Mouse (Mus musculus): ENCODE data around the gene Rapgefl1. TPM values are rescaled to one million over a fixed set of nuclear protein-coding genes. Genes with fewer than 3 reads are reported as not detected.

Gene Rapgefl1
- polyA plus RNA-seq (2012; ENCODE audit: insufficient read depth, insufficient read length, low replicate concordance, missing spikeins), result 182 TPM in 1 of 2 replicates, not detected in the other

DNA sequence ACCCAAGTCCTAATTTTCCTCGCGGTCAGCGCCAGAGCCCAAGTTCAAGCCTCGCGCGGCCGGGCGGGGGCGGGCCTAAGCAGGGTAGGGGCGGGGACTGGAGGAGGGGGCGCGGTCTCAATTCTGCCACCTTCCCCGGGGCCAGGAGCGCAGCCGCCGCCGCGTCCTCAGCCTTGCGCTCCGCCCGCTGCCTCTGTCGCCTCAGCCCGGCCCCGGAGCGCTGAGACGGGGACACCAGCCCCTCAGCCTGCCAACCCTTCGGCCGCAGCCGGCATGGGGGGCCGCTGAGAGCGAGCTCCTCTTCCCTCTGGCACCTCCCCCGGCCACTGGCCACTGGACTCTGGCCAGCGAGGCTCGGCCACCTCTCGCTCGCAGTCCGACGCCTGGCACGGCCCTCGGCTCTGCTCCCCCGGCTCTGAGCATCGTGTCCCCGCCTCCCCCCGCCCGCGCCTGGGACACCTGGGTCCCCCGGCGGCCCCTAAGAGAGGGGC lies at the start of gene Rapgefl1:
Gene Rapgefl1, plus strand, starts transcription at position 135 of the 491 bp plus-strand sequence.
- TF ChIP-seq POLR2A (IDR thresholded peaks at IDR 0.05; ENCODE audit: insufficient read depth, low read depth, low read length) (peak; percentile 82), CTCF (IDR thresholded peaks at IDR 0.05; ENCODE audit: insufficient read depth, low read depth, low read length) (no peak)
- H3K27ac ChIP-seq (ENCODE audit: insufficient read depth, low read depth, low read length), result peak within 1 kb of the TSS; percentile 67; the same call in 1 of the 2 replicates
- under 1% methylated on average over 48 of the region's 48 CpGs for WGBS
- H3K4me3 ChIP-seq (ENCODE audit: insufficient read depth, low read depth, low read length), result peak within 1 kb of the TSS; percentile 66
- H3K4me1 ChIP-seq (ENCODE audit: control insufficient read depth, insufficient read depth, low read length), result peaks cover 28% of the 10 kb centered on the region

DNA sequence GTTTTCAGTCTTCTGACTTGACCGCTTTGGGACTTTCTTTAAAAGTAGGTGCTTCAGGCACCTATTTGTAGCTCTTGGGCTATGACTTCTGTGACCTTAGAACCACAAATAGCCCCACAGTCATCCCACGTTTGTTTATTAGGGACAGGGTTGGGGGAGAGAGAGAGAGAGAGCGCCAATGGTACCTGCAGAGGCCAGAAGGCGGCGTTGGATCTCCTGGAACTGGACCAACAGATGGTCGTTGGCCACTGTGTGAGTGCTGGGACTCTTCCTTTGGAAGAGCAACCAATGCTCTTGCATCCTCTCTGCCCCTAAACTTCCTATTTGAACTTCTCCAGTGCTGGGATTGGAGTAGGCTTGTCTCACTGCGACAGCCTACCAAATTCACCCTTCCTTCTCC lies 49.4 kb upstream of the Rapgefl1 start:
- H3K4me1 ChIP-seq (ENCODE audit: control insufficient read depth, insufficient read depth, low read length), result peaks cover 39% of the 10 kb centered on the region
- WGBS, result 26% methylated on average over 7 of the region's 7 CpGs
- H3K4me3 ChIP-seq (ENCODE audit: insufficient read depth, low read depth, low read length), result no peak overlapping the region
- TF ChIP-seq CTCF (IDR thresholded peaks at IDR 0.05; ENCODE audit: insufficient read depth, low read depth, low read length) (no peak), POLR2A (IDR thresholded peaks at IDR 0.05; ENCODE audit: insufficient read depth, low read depth, low read length) (no peak)
- H3K27ac ChIP-seq (ENCODE audit: insufficient read depth, low read depth, low read length), result no peak overlapping the region

DNA sequence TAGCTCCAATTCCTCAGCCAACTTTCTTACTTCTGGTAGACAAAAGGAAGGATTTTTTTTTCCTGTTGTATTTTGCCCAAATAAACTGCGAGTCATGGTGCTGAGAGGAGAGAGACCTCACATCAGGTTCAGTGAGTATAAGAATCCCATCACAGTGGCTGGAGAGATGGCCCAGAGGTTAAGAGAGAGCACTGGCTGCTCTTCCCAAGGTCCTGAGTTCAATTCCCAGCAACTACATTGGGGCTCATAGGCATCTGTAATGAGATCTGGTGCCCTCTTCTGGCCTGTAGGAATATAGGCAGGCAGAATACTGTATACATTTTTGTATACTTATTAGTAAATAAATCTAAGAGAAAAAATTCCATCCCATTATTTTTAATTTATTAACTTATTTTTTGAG lies 48.9 kb upstream of the Rapgefl1 start:
- TF ChIP-seq CTCF (IDR thresholded peaks at IDR 0.05; ENCODE audit: insufficient read depth, low read depth, low read length) (no peak), POLR2A (IDR thresholded peaks at IDR 0.05; ENCODE audit: insufficient read depth, low read depth, low read length) (no peak)
- Histone ChIP-seq H3K27ac (ENCODE audit: insufficient read depth, low read depth, low read length) (no peak overlapping the region), H3K4me1 (ENCODE audit: control insufficient read depth, insufficient read depth, low read length) (peaks cover 35% of the 10 kb centered on the region), H3K4me3 (ENCODE audit: insufficient read depth, low read depth, low read length) (no peak overlapping the region)
- 83% methylated on average over 1 of the region's 1 CpGs for WGBS

DNA sequence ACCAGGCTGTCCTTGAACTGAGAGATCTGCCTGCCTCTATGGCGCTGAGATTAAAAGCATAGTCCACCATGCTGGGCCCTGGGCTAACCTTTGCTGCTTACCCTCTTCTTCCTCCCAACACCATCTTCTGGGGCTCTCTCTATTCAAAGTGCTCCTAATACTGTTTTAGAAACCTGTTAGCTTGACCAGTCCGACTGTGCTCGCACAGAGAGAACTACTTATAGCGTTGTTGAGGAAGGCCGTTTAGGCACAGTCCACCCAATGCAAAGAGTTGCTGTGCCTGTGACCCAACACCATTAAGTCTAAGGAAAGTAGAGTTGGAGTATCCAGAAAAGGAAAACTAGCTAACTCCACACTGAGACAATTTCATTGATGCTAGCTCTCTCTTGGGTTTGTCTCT lies 48.4 kb upstream of the Rapgefl1 start:
- TF ChIP-seq CTCF (IDR thresholded peaks at IDR 0.05; ENCODE audit: insufficient read depth, low read depth, low read length) (no peak), POLR2A (IDR thresholded peaks at IDR 0.05; ENCODE audit: insufficient read depth, low read depth, low read length) (no peak)
- Histone ChIP-seq H3K4me3 (ENCODE audit: insufficient read depth, low read depth, low read length) (no peak overlapping the region), H3K27ac (ENCODE audit: insufficient read depth, low read depth, low read length) (peak overlapping the region; percentile 53), H3K4me1 (ENCODE audit: control insufficient read depth, insufficient read depth, low read length) (peaks cover 30% of the 10 kb centered on the region)
- WGBS, result 87% methylated on average over 5 of the region's 5 CpGs

DNA sequence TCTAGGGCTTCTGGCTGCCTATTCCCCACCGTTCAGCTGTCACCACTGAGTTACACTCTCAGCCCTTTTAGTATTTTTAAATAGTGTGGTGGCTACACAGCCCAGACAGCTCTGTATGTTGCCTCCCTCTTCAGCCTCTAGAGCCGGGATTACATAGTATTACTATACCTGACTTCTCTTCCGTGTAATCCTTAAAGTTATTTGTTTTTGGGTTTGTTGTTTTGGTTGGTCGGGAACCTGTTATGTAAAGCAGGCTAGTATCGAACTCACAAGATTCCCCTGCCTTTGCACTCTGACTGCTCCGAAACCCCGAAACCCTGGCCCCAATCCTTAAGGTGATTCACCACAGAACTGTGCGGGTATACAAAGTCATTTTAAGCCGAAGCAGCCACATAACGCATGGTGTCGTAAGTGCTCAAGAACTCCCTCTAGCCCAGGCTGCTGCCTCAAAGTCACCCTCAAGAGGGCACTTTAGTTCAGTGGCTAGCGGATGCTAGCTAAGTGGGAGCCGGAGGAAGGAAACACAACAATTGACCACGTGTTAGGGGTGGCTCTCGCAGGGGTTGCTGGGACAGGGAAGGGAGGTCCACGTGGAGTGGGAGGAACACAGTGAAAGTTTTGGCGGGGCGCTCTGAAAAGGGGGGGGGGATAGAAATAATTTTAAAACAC lies 47.9 kb upstream of the Rapgefl1 start:
- H3K4me1 ChIP-seq (ENCODE audit: control insufficient read depth, insufficient read depth, low read length), result peaks cover 26% of the 10 kb centered on the region
- TF ChIP-seq POLR2A (IDR thresholded peaks at IDR 0.05; ENCODE audit: insufficient read depth, low read depth, low read length), result no peak
- no peak for TF ChIP-seq CTCF (IDR thresholded peaks at IDR 0.05; ENCODE audit: insufficient read depth, low read depth, low read length)
- peak overlapping the region; percentile 44 for H3K4me3 ChIP-seq (ENCODE audit: insufficient read depth, low read depth, low read length)
- peak overlapping the region; percentile 53 for H3K27ac ChIP-seq (ENCODE audit: insufficient read depth, low read depth, low read length)
- WGBS, result 5% methylated on average over 18 of the region's 18 CpGs

DNA sequence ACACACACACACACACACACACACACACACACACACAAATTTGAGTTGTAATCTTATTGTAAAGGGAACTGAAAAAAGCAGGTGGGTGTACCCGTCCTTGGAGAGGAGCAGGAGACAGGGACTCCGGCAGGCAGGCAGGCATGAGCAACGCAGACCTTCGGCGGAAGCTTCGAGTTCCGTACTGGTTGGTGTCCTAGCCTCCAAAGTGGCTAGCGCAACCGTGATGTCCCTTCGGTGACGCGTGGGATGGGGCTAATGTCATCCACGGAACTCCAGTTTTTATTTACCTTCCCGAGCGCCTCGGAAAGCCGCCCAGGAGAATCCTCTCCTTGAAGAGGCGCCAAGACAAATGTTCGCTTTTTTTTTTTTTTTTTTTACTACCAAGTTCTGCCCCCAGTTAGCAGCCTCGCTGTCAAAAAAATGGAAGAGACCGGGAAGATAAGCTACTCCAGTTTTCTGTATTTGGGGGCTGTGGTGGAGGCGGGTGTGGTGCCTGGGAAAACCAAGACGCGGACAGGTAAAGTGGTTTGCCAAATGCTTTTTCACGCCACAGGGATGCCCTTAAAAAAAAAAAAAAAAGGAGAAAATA lies 47.3 kb upstream of the Rapgefl1 start:
- 1% methylated on average over 25 of the region's 25 CpGs for WGBS
- TF ChIP-seq POLR2A (IDR thresholded peaks at IDR 0.05; ENCODE audit: insufficient read depth, low read depth, low read length), result no peak
- no peak for TF ChIP-seq CTCF (IDR thresholded peaks at IDR 0.05; ENCODE audit: insufficient read depth, low read depth, low read length)
- H3K4me3 ChIP-seq (ENCODE audit: insufficient read depth, low read depth, low read length), result peak overlapping the region; percentile 44
- H3K4me1 ChIP-seq (ENCODE audit: control insufficient read depth, insufficient read depth, low read length), result peaks cover 24% of the 10 kb centered on the region
- no peak overlapping the region for H3K27ac ChIP-seq (ENCODE audit: insufficient read depth, low read depth, low read length)

GRCm38 (mm10) chr11:98789824-98790223 lies 46.8 kb upstream of the Rapgefl1 start:
- TF ChIP-seq CTCF (IDR thresholded peaks at IDR 0.05; ENCODE audit: insufficient read depth, low read depth, low read length) (no peak), POLR2A (IDR thresholded peaks at IDR 0.05; ENCODE audit: insufficient read depth, low read depth, low read length) (no peak)
- H3K27ac ChIP-seq (ENCODE audit: insufficient read depth, low read depth, low read length), result no peak overlapping the region
- peaks cover 22% of the 10 kb centered on the region for H3K4me1 ChIP-seq (ENCODE audit: control insufficient read depth, insufficient read depth, low read length)
- H3K4me3 ChIP-seq (ENCODE audit: insufficient read depth, low read depth, low read length), result no peak overlapping the region
- 37% methylated on average over 5 of the region's 5 CpGs for WGBS

DNA sequence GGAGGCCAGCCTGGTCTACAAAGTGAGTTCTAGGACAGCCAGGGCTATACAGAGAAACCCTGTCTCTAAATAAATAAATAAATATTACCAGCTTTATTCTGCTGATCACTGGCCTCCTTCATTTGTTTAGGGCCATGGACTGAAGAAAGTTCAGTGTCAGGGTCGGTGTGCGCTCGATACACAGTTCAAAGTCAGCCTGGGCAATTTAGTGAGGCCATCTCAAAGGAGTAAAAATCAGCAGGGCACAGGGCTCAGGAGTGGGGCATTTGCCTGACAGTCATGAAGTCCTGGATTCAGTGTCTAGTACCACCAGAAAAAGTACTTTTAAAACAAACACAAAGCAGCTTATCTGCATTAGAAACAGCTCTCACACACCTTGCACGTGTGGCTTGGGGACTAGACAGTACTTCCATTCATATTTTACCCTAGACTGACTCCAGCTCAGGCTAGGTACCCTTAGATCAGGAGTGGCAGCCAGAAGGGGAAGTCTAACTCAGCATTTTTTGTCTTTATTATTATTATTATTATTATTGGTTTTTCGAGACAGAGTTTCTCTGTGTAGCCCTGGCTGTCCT lies 45.9 kb upstream of the Rapgefl1 start:
- H3K27ac ChIP-seq (ENCODE audit: insufficient read depth, low read depth, low read length), result no peak overlapping the region
- TF ChIP-seq CTCF (IDR thresholded peaks at IDR 0.05; ENCODE audit: insufficient read depth, low read depth, low read length), result no peak
- no peak for TF ChIP-seq POLR2A (IDR thresholded peaks at IDR 0.05; ENCODE audit: insufficient read depth, low read depth, low read length)
- 81% methylated on average over 5 of the region's 5 CpGs for WGBS
- H3K4me3 ChIP-seq (ENCODE audit: insufficient read depth, low read depth, low read length), result no peak overlapping the region
- peaks cover 14% of the 10 kb centered on the region for H3K4me1 ChIP-seq (ENCODE audit: control insufficient read depth, insufficient read depth, low read length)

DNA sequence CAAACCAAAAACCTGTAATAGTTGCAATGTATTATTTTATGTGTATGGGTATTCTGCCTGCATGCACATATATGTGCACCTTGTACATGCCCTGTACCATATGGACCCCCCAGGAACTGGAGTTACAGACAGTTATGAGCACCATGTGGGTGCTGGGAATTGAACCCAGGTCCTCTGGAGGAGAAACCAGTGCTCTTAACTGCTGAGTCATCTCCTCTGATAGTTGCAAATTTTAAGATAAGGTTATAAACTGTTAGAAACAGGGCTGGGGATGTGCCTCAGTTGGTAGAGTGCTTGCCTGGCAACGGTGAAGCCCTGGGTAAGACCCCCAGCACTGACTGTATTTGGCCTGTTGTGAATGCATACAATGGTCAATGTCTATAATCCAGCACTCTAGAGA lies 45.1 kb upstream of the Rapgefl1 start:
- H3K4me3 ChIP-seq (ENCODE audit: insufficient read depth, low read depth, low read length), result no peak overlapping the region
- 79% methylated on average over 1 of the region's 1 CpGs for WGBS
- no peak overlapping the region for H3K27ac ChIP-seq (ENCODE audit: insufficient read depth, low read depth, low read length)
- H3K4me1 ChIP-seq (ENCODE audit: control insufficient read depth, insufficient read depth, low read length), result peaks cover 8% of the 10 kb centered on the region
- no peak for TF ChIP-seq CTCF (IDR thresholded peaks at IDR 0.05; ENCODE audit: insufficient read depth, low read depth, low read length)
- no peak for TF ChIP-seq POLR2A (IDR thresholded peaks at IDR 0.05; ENCODE audit: insufficient read depth, low read depth, low read length)

All from olfactory bulb, adult 2 months (tissue).